8 mouse cellular contexts compared by ENCODE assay signal in the genomic region with DNA sequence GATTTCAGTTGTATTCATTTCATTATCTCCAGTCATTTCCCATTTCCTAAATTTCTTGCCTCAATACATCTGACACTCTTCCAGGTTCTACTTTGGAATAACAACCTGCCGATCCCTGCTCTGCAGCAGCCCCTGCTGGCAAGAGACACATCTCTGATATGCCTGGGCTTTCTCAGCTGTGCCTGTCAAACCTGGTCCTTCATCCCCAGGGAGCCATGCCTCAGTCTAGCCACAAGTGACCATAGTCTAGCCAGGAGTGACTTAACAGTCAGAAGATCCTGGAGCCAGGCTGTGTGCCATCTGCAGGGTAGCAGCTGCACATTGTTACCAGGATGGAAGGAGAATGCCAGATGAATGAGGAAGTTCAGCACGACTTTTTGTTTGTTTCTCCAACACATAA.
DNase-seq lines count a peak whose midpoint lies in the region; ATAC-seq and TF ChIP-seq lines count a peak whose summit lies in the region.

No protein-coding gene starts in this region.

- no peak for ATAC-seq in liver, embryonic 12.5 days
- 0 out of 2 replicates have a peak, but pooled peaks have one; percentile 27 for ATAC-seq in heart, embryonic 15.5 days (replicated peaks; ENCODE audit: insufficient number of reproducible peaks, insufficient read depth, low FRiP score, low read depth)

- H3K4me3 ChIP-seq in liver, embryonic 12.5 days: no peak overlapping the region
- H3K4me3 ChIP-seq in heart, embryonic 15.5 days: no peak overlapping the region
- no peak overlapping the region for H3K4me3 ChIP-seq in layer of hippocampus, adult 2 months

- H3K36me3 ChIP-seq in liver, embryonic 12.5 days: no peaks in the 10 kb centered on the region
- H3K36me3 ChIP-seq in heart, embryonic 15.5 days: no peaks in the 10 kb centered on the region

- no peak overlapping the region for H3K4me2 ChIP-seq in liver, embryonic 12.5 days
- no peak overlapping the region for H3K4me2 ChIP-seq in heart, embryonic 15.5 days

- no peaks in the 10 kb centered on the region for H3K27me3 ChIP-seq in liver, embryonic 12.5 days (replicated peaks)
- no peaks in the 10 kb centered on the region for H3K27me3 ChIP-seq in heart, embryonic 15.5 days

- 40% methylated on average over 2 of the region's 2 CpGs for WGBS in liver, embryonic 12.5 days (ENCODE audit: insufficient replicate concordance)
- 15% methylated on average over 2 of the region's 2 CpGs for WGBS in heart, embryonic 15.5 days

- TF ChIP-seq CTCF in layer of hippocampus, adult 2 months (conservative IDR thresholded peaks at IDR 0.05): peak; percentile 86

- H3K9me3 ChIP-seq in liver, embryonic 12.5 days (replicated peaks): no peaks in the 10 kb centered on the region
- no peaks in the 10 kb centered on the region for H3K9me3 ChIP-seq in heart, embryonic 15.5 days (replicated peaks)

- no peak overlapping the region for H3K9ac ChIP-seq in liver, embryonic 12.5 days
- H3K9ac ChIP-seq in heart, embryonic 15.5 days: no peak overlapping the region

- DNase-seq in liver: peak; percentile 23
- DNase-seq in embryo, embryonic 10 days (ENCODE audit: low spot score): peak; percentile 71
- DNase-seq in layer of hippocampus, adult 2 months (ENCODE audit: low spot score in 2 of 2): peak; percentile 40 to 48
- peak; percentile 57 for DNase-seq in lung, postnatal 25 days (ENCODE audit: low spot score)
- peak; percentile 42 for DNase-seq in right cerebral cortex, postnatal 25 days
- no peak for DNase-seq in thymus, postnatal 0 days (ENCODE audit: low spot score)

- no peak overlapping the region for H3K27ac ChIP-seq in liver, embryonic 12.5 days
- H3K27ac ChIP-seq in heart, embryonic 15.5 days: no peak overlapping the region
- peak overlapping the region; percentile 19; the same call in 1 of the 2 replicates for H3K27ac ChIP-seq in layer of hippocampus, adult 2 months

- H3K4me1 ChIP-seq in liver, embryonic 12.5 days: no peaks in the 10 kb centered on the region
- no peaks in the 10 kb centered on the region for H3K4me1 ChIP-seq in heart, embryonic 15.5 days (replicated peaks)
